Mouse (Mus musculus) adrenal gland, postnatal 4 days (tissue): ENCODE results near the gene Inhba. TPM values are rescaled to one million over a fixed set of nuclear protein-coding genes. Genes with fewer than 3 reads are reported as not detected.

Experiments used
- DNase-seq, 2 experiments: peaks; one replicate each; pipeline ENCODE4 v3.0.0; 2021 to 2022; ENCODE audit warnings: low spot score in 2 of 2, mixed read lengths in 2 of 2
- long read RNA-seq, 2 experiments: library from polyadenylated mRNA; stranded (forward); transcript quantifications; one replicate each; pipeline ENCODE4 v2.0.0; 2021
- total RNA-seq, 2 experiments: library from RNA; stranded (reverse); gene quantifications; 2 replicates each; pipeline ENCODE4 v1.2.3; 2021

Inhba gene
- 1 to 10 TPM; 3.8 to 6.7 TPM for total RNA-seq
- long read RNA-seq, experiment 1 = 0 reads
- long read RNA-seq, experiment 2, full-length matches to known transcripts = 1 of 5 reads
- long read RNA-seq, experiment 2, partial matches to known transcripts = 3 of 5 reads
- long read RNA-seq, experiment 2, other reads (novel, unspliced or antisense) = 1 of 5 reads

DNA sequence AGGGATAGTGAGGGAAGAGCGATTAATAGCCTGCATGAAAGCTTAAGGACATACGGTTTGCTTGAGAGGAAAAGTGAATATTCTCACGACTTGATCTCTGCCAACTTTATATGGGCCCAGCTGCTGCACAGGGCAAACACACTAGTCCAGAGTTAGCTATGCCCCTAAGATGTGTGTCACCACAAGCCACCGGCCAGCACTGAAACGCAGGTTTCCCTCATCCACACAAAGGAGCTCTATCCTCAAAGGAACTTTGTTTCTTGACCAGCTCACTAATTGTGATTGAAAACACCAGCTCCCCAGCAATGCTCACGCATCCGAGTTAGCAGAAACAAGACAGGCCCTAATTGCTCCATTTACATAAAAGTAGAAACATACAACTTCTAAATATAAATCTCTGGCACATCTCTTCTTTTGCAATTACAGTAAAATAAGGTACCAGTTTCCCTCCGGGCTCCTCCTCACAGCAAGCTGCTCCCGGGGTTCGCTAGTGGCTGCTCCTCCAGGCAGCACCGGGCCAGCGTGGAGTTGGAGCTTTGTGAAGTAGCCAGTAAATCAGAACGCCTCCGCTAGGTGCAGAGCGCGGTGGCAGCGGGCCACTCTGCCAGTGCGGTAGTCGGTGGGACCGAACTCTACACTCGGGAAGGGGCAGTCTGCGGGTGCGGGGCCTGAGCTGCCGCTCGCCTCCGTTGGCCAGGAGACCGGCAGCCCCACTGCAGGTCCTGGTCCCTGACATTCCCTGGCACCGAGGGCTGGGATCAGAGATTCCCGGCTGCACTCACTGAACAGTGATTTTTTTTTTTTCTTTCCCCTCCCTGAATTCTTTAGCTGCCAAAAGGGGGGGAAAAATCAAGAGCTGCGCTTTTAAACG lies at the start of gene Inhba:
Gene Inhba, plus strand, starts transcription at position 480 of the 871 bp plus-strand sequence.
- DNase-seq = no peak

DNA sequence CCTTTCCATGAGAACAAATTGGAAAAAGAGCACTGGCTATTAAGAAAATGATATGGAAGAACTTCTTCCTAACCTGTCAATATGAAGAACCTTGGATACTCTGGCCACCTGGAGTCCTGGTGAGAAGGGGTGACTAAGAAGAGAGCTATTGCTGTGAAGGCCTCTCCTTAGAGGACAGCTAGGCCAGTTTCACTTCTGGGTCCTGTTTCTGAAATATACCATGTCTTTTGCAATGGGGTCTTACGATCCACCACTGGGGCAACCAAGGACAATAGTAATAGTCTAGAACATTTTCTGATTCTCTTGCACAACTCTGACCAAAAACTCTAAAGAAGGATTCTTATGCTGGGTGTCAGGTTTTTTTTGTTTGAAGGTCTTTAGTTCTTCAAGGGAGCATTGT lies 35.1 kb upstream of the Inhba start:
- no peak for DNase-seq

DNA sequence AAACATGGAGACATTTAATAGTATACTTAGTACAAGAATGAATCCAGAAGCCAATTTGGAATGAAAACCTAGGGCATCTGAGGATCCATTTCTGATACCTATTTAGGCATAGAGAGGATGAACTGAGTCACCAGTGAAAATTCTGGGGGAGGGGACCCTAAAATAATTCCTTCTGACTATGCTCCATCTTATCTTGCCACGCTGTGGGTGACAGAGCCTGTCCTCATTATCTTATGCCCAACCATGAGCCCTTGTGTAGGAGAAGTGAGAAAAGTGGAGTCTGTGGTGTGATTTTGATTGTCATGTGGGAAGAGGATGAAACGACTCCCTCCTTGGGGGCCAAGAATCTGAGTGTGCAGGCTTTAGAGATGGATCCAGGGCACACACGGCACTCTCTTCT lies 32.1 kb upstream of the Inhba start:
- no peak for DNase-seq

DNA sequence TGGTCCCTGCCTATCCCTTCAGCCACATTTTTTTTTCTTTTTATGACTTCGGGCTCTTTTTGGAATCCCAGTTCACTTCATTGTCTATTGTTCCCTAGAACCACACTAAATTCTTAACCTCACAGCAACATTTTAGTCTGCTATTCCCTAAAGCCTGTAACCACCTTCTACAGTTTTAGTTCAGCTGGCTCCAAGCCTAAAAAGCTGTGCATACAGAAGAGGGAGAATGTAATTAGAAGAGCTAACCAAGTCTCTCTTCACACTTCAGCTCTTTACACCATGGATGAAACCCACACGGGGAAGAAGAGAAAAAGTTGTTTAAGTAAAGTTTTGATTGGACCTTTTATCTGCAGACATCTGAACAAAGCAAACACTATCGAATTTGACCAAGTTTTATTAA lies 29.6 kb upstream of the Inhba start:
- DNase-seq = no peak

DNA sequence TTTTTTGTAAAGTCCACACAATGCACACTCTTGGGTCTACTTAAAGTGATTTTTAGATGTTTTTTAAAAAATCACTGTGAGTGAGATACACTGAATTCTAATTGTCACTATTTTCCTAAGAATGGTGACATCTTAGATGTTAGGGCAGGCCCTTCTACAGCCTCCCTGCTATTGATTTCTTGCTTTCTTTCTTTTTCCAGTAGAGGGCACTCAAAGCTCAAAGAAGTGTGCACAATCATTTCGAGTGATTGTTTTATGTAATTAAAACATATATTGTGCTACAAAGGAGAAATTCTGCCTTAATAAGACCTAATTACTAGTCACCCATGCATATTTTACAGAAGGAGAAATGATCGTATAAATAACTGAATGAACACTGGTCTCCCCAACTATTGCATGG lies 25.9 kb upstream of the Inhba start:
- DNase-seq = no peak

DNA sequence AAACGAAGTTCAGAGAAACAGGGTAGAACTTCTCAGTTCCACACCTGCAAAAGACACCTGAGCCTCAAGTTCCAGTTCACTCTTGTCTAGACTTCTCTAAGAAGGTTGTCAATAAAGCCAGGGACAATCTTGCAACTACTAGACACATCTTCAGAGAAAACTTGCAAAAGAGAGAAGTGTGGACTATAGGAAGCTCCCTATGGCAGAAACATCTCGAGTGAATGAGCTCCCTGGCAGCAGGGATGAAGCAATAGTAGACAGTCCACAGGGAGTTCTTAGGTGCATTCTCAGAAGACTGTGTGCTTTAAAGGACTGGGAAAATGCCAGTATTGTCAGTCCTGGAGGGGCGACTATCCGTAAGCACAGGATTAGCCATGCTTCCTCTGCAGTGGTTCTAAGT lies 25.5 kb upstream of the Inhba start:
- DNase-seq = no peak

DNA sequence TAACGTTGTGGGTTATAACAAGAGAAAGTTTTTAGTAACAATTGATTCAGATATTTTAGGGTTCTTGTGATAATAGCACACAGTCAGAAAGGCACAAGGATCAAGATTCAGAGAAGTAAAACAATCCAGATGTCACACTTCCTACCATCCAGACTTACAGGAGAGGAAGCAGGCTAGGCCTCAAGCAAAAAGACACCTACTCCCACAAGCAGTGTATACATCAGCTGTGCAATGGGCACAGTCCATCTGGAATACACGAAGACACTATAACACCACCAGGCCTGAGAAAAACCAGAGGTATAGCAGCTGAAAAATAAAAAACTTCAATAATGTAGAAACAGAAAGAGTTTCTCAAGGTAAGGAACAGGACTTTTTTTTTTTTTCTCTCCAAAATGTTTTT lies 16.3 kb upstream of the Inhba start:
- DNase-seq = no peak

DNA sequence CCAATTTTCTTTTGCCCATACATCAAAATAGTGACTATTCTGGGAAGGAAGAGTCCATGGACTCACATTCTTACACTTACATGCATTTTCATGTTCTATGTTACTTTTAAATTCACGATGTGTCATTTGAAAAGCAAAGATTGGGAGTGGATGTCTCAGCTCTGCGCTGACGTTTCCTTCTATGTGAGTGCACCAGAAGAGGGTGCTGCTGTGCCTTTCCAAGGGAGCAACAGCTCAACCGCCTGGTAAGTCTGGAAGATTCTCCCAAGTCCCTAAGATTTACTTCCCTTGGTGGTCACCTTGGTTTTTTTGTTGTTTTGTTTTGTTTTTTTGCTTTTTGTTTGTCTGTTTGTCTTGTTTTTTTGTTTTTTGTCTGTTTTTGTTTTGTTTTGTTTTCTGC lies 6.1 kb upstream of the Inhba start:
- no peak for DNase-seq

DNA sequence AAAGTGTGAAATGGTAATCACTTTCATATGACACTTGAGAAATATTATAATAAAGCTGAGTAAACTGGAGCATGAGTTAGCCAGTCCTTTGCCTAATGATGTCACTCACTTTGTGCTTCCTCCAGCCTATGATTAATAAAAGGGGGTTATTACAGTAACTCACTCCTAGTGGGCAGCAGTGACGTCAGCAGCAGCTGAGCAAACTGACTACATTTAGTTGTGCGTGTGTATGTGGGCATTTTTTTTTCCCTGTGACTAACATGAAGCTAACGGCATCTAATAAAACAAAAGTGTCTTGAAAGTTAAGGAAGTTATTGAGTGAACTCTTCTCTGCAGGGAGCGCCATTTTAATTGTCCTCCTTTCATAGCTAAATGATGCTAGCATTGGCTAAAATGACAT lies 3.9 kb upstream of the Inhba start:
- no peak for DNase-seq

DNA sequence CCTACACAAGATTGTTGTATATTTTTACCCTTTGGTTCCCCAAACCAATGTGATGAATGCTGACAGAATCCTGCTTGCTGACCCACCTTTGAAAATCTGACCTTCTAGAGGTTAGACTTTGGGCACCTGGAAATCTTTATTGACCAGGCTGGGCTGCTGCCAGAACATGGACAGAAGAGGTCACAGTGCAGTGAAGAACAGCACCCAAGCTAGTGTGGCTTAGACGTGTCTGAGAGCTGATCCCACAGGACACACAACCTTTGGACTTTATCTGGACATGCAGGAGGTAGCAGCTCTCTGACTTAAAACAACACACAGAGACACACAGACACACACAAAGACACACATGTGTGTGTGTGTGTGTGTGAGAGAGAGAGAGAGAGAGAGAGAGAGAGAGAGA lies 3.3 kb upstream of the Inhba start:
- no peak for DNase-seq

DNA sequence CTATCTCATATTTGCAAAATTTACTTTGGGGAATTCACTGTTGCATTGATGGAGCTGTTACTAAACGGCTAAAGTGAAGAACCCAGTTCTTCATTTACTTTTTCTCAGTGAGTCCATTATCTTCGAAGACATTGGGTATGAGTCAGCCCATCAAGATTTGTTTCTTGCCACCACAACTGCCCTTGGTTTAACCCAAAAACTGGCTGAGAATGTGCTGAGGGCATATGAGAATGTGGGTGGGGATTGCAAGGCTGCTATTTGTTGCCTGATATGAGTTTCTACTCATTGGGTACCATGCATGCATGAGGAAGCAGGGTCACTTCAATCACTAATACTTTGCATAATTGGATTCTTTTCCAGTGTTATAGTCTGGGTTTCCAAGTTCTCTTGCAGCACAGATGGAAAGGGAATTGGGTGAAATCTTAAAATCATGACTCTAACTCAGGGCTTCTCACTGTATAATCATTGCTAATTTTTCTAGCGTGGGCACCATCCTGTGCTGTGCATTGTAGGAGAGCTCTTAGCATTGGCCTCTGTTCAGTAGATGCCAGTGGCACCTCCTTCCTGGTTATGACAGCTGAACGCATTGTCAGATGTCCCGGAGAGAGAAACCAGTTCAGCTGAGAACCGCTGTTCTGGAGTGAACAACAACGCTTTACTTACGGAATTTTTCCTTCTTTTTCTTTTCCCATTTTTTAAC lies 1.7 kb upstream of the Inhba start:
- no peak for DNase-seq

DNA sequence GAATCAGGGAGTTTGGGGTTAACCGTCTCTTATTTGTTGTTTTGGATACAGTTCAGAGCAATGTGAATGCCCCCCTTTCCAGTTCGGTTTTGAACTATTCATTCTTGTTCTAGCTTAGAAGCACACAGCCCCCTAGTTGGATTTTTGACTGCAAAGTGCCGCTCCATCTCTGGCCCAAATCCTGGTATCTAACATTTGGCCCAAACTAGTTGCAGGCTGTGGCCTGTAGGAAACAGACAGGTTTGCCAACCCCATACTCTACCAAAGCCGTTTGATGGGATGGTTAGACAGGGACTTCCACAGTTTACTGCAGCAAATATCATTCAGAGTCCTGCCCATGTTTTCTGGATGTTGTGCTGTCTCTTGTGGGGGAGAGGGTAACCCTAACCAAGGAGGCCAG lies 1.1 kb upstream of the Inhba start:
- no peak for DNase-seq

DNA sequence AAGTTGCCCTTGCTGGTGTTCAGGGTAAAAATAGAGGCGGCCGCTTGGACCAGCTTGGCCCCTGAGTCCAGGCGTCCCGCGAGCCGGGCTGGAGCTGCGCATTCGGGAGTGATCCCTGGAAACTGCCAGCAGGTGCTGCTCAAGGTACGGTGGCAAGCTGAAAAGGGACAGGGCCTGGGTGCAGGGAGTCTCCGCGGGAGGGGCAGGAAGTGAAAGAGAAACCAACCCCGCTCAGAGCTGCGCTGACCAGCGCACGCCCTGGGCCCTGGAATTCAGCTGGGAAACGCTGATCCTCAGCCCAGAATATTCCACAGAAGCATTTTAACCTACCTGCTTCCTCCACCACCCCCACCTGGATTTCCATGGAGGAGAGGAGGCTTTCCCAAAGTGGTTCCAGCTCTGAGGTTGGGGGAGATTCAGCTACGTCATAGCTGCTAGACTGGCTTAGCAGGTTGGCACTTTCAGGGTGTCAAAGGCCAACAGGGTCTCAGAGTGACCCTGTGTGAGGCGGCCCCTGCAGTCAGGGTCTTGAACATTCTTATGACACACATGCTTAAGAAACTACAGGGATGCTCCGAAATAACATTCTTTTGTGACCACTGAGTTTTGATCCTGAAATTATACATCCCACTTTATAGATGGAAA lies 714 bp downstream of the Inhba start:
- DNase-seq = peak; percentile 51 to 63

DNA sequence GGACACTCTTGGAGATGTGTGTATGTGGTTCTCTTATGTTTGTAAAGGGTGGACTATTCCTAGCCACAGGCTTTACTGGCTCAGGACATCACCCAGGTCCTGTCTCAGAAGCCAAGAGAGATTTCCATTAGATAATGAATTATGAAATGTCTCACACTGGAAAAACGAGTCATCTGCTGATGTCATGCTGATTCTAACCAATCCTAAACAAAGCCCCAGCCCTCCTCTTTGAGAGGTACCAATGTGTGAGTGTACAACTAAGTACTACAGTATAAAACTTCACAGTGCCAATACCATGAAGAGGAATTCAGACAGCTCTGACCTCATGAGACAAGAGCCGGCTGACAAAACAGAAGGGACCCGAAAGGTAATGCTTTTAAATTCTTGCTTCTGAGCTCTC lies 2.5 kb downstream of the Inhba start:
- DNase-seq = no peak

DNA sequence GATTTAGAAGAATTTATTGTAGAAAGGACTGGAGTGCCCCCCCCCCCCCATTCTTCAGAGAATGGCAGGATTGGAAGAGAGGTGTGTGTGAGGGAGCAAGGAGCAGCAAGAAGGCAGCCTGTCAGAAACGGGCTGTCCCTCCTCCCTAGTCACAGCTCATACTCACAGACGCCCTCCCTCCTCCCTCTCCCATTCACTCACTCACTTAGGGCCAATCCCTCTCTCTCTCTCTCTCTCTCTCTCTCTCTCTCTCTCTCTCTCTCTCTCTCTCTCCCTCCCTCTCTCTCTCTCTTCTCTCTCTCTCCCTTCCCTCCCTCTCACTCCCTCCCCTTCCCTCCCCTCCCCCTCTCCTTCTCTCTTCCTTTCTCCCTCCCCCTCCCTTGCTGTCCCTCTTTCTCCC lies 4.9 kb downstream of the Inhba start:
- DNase-seq = no peak

DNA sequence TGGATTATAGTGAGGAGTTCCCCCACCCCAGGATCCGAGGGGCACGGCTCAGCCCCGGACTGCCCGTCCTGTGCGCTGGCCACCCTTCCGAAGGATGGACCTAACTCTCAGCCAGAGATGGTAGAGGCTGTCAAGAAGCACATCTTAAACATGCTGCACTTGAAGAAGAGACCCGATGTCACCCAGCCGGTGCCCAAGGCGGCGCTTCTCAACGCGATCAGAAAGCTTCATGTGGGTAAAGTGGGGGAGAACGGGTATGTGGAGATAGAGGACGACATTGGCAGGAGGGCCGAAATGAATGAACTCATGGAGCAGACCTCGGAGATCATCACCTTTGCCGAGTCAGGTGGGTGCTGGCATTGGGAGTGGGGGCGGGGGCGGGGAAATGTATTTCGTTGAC lies 5.7 kb downstream of the Inhba start:
- no peak for DNase-seq

DNA sequence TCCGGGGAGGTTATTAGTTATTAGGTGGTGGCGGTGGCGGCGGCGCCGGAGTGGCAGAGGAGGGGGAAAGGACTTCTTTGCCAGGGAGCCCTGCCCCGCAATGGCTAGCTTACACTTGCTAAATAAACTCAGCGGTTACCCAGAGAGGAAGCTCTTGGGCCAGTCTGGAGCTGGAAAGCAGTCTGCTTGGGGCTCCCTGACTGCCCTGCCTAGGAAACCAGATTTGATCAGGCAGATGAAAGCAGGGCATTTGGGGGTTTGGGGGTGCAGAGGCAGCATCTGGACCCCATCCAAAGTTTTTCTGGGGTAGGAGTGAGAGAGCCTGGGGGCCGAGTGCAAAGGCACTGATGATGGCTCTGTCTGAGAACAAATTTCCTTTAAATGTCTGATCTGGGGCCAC lies 6.1 kb downstream of the Inhba start:
- no peak for DNase-seq

DNA sequence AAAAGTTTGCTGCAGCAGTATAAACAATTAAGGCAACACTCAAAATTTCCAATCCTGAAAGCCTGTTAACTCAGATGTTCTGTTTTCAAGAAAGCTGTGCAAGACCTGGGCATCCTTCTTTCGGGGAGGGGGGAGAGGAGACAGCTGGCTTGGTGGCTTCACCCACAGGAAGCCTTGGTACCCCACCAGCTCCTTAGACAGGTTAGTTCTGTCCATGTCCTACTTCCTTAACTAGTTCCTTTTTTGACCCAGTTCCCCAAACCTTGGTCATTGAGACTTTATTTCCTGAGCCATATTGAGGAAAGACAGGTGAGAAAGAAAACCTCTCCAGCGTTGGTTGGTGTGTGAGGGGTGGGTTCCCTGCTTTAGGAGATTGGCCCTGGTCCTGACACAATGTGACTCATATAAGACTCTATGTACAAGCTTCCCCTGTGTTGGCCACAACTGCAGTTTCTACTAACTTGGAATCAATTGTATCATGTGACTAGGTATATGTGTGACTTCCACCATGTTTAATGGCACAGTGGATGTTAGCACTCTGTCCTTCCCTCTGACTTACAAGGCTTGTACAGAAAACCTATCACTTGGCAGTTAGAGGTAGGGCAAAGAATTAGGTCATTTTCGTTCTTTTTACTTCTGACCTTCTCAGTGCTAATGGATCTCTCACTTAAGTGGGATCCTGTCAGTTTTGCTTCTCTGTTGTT lies 7.3 kb downstream of the Inhba start:
- DNase-seq = no peak

DNA sequence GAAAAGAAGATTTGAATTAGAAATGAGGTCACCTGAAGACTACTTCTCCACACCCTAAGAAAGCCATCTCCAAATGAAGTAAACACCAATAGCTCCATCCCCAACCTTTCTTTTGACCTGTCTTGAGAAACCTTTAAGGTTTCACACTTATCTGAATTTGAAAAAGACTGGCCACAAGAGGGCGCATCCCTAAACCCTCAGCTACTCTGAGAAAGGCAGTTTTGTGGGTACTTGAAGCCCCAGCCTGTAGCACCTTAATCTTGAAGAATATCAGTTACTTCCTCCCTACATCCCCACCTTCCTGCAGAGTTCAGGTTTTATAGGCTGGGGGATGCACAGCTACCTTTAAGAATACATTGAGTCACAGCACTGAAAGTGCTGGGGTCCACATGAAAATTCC lies 9.0 kb downstream of the Inhba start:
- DNase-seq = no peak

DNA sequence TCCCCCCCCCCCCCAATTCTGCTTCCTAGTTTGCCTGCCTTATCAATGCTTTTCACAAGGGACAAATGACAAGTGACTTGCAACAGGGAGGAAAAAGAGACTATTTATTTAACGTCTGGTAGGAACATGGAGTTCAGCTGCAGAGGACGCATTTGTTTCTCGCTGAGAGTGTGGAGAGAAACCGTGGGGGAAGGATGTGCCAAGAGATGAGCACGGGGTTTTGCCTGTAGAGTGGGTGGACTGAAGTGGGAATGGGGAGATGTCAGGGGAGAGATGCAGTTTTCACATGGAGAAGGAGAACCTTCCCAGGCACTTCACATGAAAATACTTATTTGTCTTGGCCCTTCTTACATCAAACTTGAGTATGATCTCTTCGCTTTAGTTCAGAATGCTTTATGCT lies 9.5 kb downstream of the Inhba start:
- no peak for DNase-seq

DNA sequence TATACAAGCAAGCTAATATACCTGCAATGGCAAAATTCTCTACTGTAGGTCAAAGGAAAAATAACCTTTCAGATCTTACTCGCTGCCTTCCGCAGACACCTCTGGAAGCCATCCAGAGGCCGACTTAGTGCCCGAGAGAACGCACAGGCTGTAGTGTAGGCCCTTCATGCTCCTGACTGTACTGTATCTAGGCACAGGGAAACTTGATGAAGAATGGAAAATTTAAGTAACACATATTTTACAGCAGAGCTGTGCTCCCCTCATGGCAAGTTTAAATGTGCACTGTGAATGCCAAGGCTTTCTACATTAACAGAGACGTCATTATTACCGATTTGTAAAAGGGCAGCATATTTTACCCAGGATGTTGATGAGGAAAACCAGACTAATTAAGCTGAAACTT lies 10.2 kb downstream of the Inhba start:
- no peak for DNase-seq
